Mouse (Mus musculus) urinary bladder, adult 18-20 months (tissue): ENCODE measurements around the gene Aqp8.

Source experiments
- DNase-seq, 2 experiments: peaks; one replicate each; pipeline ENCODE4 v3.0.0; 2022; ENCODE audit warnings: low spot score in 2 of 2, mixed read lengths in 2 of 2

Aqp8 gene

GRCm38 (mm10) chr7:123487703-123488102, 25.6 kb downstream of the Aqp8 start:
- no peak for DNase-seq

DNA sequence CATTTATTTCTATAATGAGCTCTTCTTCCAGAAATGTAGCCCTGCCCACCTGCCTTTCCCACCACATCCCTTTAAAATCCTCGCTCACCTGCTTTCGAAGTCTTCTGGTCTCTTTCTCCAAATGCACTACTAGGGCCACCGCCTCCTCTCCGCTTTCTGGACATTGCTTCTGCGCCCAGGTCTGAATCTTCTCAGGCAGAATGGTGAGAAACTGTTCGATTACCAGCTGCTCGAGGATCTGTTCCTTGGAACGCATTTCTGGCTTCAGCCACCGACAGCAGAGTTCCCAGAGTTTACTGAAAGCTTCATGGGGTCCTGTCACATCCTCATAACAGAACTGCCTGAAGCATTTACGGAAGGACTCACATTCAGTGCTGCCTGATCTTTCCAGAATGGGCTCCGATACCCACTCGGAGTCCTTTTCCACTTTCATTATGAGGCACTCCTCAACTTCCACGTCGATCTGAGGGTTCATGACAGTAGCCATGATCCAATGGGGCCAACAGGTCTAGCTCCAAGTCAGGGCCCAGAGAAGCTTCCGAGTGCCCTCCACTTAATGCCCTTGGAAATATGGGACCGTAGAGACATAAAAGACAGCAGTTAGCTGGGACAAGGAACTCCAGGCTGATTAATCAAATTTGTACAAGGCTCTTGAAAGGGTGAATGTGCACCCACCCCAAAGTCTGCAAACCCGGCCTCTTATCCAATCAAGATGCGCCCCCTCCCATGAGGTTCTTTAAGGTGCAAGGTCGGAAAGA, 37.6 kb downstream of the Aqp8 start:
- no peak for DNase-seq

DNA sequence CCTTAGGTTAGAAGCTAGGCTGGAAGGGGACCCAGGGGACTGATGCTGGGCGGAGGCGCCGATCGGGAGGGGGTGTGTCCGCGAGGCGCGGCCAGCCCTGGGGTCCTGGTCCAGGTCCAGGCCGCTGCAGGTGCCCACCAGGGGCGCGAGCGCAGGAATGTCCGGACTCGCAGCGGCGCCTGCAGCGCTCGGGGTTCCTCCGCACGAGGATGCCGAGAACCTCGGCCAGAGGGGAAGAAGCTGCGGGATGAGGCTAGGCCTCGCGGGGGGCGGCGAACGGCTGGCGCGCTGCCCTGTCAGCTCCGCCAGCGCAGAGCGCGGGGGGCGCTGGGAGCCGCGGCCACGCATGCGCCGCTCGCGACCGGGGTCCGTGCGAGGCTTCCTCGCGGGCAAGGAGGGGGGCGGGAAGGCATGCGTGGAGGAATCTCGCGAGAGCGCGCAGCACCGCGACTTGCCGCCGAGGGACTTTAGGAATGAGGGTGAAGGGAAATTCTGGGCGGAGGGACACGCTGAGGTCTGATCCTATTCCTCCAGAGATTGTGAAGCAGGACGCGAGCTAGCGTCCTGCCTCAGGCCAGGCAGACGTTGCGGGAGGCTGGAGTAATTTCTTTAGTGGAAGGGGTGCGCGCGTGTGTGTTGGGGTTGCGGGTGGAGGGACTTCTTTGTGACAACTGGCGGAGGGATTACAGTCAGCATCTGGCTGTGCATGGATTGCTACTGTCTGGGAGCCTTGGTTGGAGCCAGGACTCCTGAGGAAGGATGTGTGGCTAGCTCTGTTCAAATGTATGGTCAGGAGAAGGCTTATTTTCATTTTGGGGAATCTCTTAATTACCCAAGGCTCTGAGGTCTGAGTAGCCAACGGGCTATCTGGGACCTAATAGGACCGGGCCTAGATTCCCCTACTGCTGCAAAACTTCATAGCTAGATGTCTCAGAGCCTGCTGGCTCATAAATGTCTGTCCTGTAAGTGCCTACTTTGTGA, 38.4 kb downstream of the Aqp8 start, which contains the start of gene Zkscan2:
Gene Zkscan2, minus strand, starts transcription at position 211 of the 981 bp plus-strand sequence.
- DNase-seq, result peak; percentile 3 to 4

- DNase-seq, result peak; percentile 10 to 18
These were observed 41.3 kb downstream of the Aqp8 start for GRCm38 (mm10) chr7:123503358-123503757.

- DNase-seq, result no peak
These were observed 45.9 kb downstream of the Aqp8 start for GRCm38 (mm10) chr7:123507946-123508345.
